Mouse (Mus musculus) small intestine, adult 2 months (tissue): ENCODE measurements around the gene Tnfrsf13c.

ENCODE experiments used
- CTCF ChIP-seq: fragments of 200-500 bp; IDR thresholded peaks from 2 replicates; pipeline ENCODE4 v1.5.1; 2012; ENCODE audit warnings: low read depth, mild to moderate bottlenecking, control low read depth, inconsistent platforms, low read length, moderate library complexity, mixed read lengths; ENCODE audit not compliant: insufficient replicate concordance, insufficient read length; ENCODE audit errors: extremely low read depth
- POLR2A ChIP-seq: fragments of 200-500 bp; IDR thresholded peaks from 2 replicates; pipeline ENCODE4 v1.6.1; 2012; ENCODE audit warnings: low read depth, mild to moderate bottlenecking, control low read depth, inconsistent platforms, low read length, moderate library complexity

GRCm38 (mm10) chr15:82243742-82244114, 19.6 kb upstream of the Tnfrsf13c start:
- TF ChIP-seq CTCF (no peak), POLR2A (no peak)
